Mouse (Mus musculus): ENCODE data around the gene Ptprcap. TPM values are rescaled to one million over a fixed set of nuclear protein-coding genes. Genes with fewer than 3 reads are reported as not detected.

Gene Ptprcap
- total and polyA plus RNA-seq, 3 experiments: 67.9 to 75.7 TPM; not detected in 1

DNA sequence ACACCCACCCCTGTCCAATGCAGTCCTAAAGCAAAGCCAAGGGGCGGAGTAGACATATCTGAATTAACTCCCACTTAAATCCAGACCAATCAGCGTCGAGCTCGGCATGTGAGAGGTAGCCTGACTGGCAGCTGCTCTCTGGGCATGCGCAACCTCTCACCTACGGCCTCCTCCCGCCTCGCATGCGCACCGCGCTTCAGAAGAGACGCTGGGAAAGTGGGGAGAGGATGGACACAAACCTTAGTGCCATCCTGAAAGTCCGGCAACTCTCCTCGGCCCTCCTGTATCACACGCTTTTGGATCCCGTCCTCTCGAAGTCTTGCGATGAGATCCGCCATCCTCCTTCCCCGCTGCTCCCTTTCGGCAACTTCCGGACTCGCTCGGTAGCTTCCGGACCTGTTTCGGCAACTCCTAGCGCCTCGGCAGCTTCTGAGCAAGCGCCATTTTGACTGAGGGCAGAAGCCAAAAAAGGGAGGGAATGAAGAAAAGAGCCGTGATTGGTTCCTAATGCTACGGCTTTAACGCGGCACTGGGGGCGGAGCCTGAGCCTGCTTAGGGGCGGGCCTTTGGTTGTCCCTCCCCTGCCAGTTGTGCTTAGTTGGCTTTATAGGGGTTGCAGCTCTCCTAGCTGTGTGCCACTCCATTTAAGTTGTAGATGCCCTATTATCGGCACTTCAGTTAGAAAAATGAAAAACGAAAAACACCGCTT, 32.2 kb upstream of the Ptprcap start:
- peak; percentile 87 for TF ChIP-seq ELF1 (IDR thresholded peaks at IDR 0.05; ENCODE audit: low read depth, low read length)
- TF ChIP-seq BHLHE40 (IDR thresholded peaks at IDR 0.05; ENCODE audit: borderline replicate concordance, low read depth, low read length): no peak
- no peak for TF ChIP-seq CHD1 (IDR thresholded peaks at IDR 0.05; ENCODE audit: low read depth, low read length)
- no peak for TF ChIP-seq MYB (IDR thresholded peaks at IDR 0.05; ENCODE audit: low read depth, low read length)
- TF ChIP-seq E2F4 (IDR thresholded peaks at IDR 0.05; ENCODE audit: borderline replicate concordance, low read depth, low read length): 0 out of 2 replicates have a peak, but pooled peaks have one; percentile 40
- TF ChIP-seq ETS1 (IDR thresholded peaks at IDR 0.05; ENCODE audit: low read depth, low read length): 0 out of 2 replicates have a peak, but pooled peaks have one; percentile 28
- peak; percentile 100 for TF ChIP-seq MAX (IDR thresholded peaks at IDR 0.05; ENCODE audit: low read length)
- TF ChIP-seq TBP (IDR thresholded peaks at IDR 0.05; ENCODE audit: low read depth, low read length): peak; percentile 53
- TF ChIP-seq NRF1 (IDR thresholded peaks at IDR 0.05; ENCODE audit: insufficient read depth, low read depth, low read length, poor library complexity, severe bottlenecking): peak; percentile 93
- TF ChIP-seq CTCF (IDR thresholded peaks at IDR 0.05 in 2 of 3, conservative IDR thresholded peaks at IDR 0.05 in 1 of 3; ENCODE audit: control insufficient read depth in 1 of 3, insufficient read depth in 1 of 3, low read depth in 2 of 3, low read length in 3 of 3, poor library complexity in 1 of 3, severe bottlenecking in 1 of 3): no peak
- peak; percentile 31; the same call in 1 of the 2 replicates for TF ChIP-seq NELFE (IDR thresholded peaks at IDR 0.05; ENCODE audit: low read depth, low read length)
- TF ChIP-seq POLR2AphosphoS5 (IDR thresholded peaks at IDR 0.05; ENCODE audit: borderline replicate concordance, low read depth, low read length): no peak
- no peak for TF ChIP-seq GATA1 (IDR thresholded peaks at IDR 0.05; ENCODE audit: low read depth, low read length)
- TF ChIP-seq EP300 (IDR thresholded peaks at IDR 0.05; ENCODE audit: low read depth in 1 of 2, low read length in 2 of 2): no peak
- no peak for TF ChIP-seq GABPA (IDR thresholded peaks at IDR 0.05; ENCODE audit: low read depth, low read length)
- peak; percentile 84 for TF ChIP-seq ZMIZ1 (IDR thresholded peaks at IDR 0.05; ENCODE audit: low read depth, low read length)
- no peak for TF ChIP-seq MAZ (IDR thresholded peaks at IDR 0.05; ENCODE audit: low read depth, low read length)
- TF ChIP-seq MAFK (IDR thresholded peaks at IDR 0.05; ENCODE audit: borderline replicate concordance, low read depth, low read length): no peak
- no peak for TF ChIP-seq TAL1 (IDR thresholded peaks at IDR 0.05; ENCODE audit: low read length)
- TF ChIP-seq POLR2AphosphoS2 (IDR thresholded peaks at IDR 0.05; ENCODE audit: low read length): 0 out of 2 replicates have a peak, but pooled peaks have one; percentile 58
- no peak for TF ChIP-seq USF2 (IDR thresholded peaks at IDR 0.05; ENCODE audit: borderline replicate concordance in 1 of 2, insufficient read depth in 1 of 2, low read depth in 1 of 2, low read length in 2 of 2)
- peak; percentile 86 for TF ChIP-seq KAT2A (conservative IDR thresholded peaks at IDR 0.05; ENCODE audit: low read depth, low read length)
- no peak for TF ChIP-seq JUND (IDR thresholded peaks at IDR 0.05; ENCODE audit: low read depth, low read length)
- no peak for TF ChIP-seq ZC3H11A (IDR thresholded peaks at IDR 0.05; ENCODE audit: low read depth, low read length)
- peak; percentile 65 for TF ChIP-seq TCF12 (IDR thresholded peaks at IDR 0.05; ENCODE audit: low read depth, low read length)
- TF ChIP-seq SIN3A (IDR thresholded peaks at IDR 0.05; ENCODE audit: low read length): peak; percentile 54
- TF ChIP-seq MXI1 (IDR thresholded peaks at IDR 0.05; ENCODE audit: low read depth, low read length): peak; percentile 3
- TF ChIP-seq POLR2A (IDR thresholded peaks at IDR 0.05; ENCODE audit: control insufficient read depth in 1 of 2, insufficient read depth in 1 of 2, low read depth in 1 of 2, low read length in 2 of 2, poor library complexity in 1 of 2): peak in 1 of 2 experiments; percentile 58; a peak in 2 of 4 replicates
- peak; percentile 32; the same call in 1 of the 2 replicates for TF ChIP-seq MYC (IDR thresholded peaks at IDR 0.05; ENCODE audit: low read depth, low read length)
- peak; percentile 95 for TF ChIP-seq HCFC1 (IDR thresholded peaks at IDR 0.05; ENCODE audit: low read depth, low read length)
- no peaks in the 10 kb centered on the region for H3K27me3 ChIP-seq (ENCODE audit: control insufficient read depth in 1 of 2, insufficient read depth in 2 of 2, low read length in 2 of 2)
- H3K4me1 ChIP-seq (ENCODE audit: control insufficient read depth in 1 of 2, insufficient read depth in 2 of 2, low read length in 2 of 2): peaks cover 25 to 27% of the 10 kb centered on the region in 2 experiments
- peak overlapping the region; percentile 95 for H3K27ac ChIP-seq (ENCODE audit: control insufficient read depth, low read depth, low read length)
- H3K79me2 ChIP-seq (ENCODE audit: control insufficient read depth, insufficient read depth, low read length, poor library complexity): peaks cover 6% of the 10 kb centered on the region
- peak overlapping the region; percentile 54 to 64 for H3K4me3 ChIP-seq (ENCODE audit: control insufficient read depth in 1 of 2, insufficient read depth in 1 of 2, low read depth in 2 of 2, low read length in 2 of 2)
- peak overlapping the region; percentile 65 for H3K9ac ChIP-seq (ENCODE audit: control insufficient read depth, low read depth, low read length, poor library complexity, severe bottlenecking)
- no peaks in the 10 kb centered on the region for H3K9me3 ChIP-seq (replicated peaks; ENCODE audit: insufficient read depth, low read length)
- DNase-seq (ENCODE audit: low read depth, low spot score): peak; percentile 99
- H3K36me3 ChIP-seq (ENCODE audit: control insufficient read depth in 1 of 2, insufficient read depth in 2 of 2, low read length in 2 of 2): peaks cover 0 to 38% of the 10 kb centered on the region in 2 experiments; a peak in 2 of 4 replicates

All from MEL (cell line).